Mouse (Mus musculus): Measurements from ENCODE around the gene Ptprh.

DNA sequence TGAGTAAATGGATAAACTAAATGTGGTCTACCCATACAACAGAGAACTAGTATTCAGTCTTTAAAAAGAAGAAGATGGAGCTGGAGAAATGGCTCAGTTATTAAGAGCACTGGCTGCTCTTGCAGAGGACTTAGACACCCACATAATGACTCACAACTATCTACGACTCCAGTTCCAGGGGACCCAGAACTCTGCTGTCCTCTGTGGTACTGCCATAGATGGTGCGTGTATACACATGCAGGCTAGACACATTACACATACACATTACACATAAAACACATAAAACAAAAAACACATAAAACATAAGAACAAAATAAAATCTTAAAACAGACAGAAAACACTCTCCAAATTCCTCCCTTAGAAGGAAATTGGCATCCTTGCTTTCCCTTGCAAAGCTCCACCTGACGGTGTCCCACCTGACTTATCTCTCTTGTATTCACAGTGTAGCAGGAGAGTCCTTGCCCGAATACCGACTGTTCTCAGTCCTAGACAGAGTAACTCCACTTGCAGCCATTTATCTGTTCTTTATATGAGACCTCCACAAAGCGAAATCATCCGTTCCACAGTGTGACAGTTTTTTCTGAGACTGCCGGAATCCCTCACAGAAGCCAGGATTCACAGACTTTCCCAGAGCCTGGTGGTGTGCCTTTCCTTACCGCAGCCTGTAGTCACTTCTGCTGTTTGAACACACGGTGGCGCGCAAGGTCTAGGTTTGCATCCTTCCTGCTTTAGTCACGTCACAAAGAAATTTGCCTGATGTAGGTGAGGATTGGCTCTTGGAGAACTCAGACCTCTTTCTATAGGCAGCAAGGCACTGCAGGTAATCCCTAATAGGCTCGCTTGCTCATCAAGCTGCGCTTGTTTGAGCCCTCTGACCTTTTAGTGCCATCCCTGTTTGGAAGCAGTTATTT lies 47.3 kb downstream of the Ptprh start:
- TF ChIP-seq CTCF (IDR thresholded peaks at IDR 0.05; ENCODE audit: borderline replicate concordance, insufficient read depth, low read length) (peak; percentile 97), POLR2A (IDR thresholded peaks at IDR 0.05; ENCODE audit: low read depth, low read length) (no peak)
